Mouse (Mus musculus) cerebellum, postnatal 4 days (tissue): Measurements from ENCODE around the gene Gm20388.
A peak's percentile ranks its signal among the peaks of the same experiment; 100 is the strongest.

Experiments used
- DNase-seq, 2 experiments: peaks; one replicate each; pipeline ENCODE4 v3.0.0; 2022; ENCODE audit warnings: low spot score in 2 of 2, mixed read lengths in 1 of 2

Gene Gm20388

GRCm38 (mm10) chr8:120255406-120255987 is 344.9 kb downstream of the Gm20388 start:
- no peak for DNase-seq

GRCm38 (mm10) chr8:120256958-120257357 is 346.3 kb downstream of the Gm20388 start:
- DNase-seq: no peak

- no peak for DNase-seq
These were observed 348.6 kb downstream of the Gm20388 start for GRCm38 (mm10) chr8:120259206-120259605.

GRCm38 (mm10) chr8:120260677-120261076 is 350.0 kb downstream of the Gm20388 start:
- DNase-seq: no peak

GRCm38 (mm10) chr8:120261338-120262120 is 350.9 kb downstream of the Gm20388 start:
- DNase-seq: no peak

- DNase-seq: no peak
These were observed 353.2 kb downstream of the Gm20388 start for GRCm38 (mm10) chr8:120263879-120264278.

GRCm38 (mm10) chr8:120264388-120264943 is 353.8 kb downstream of the Gm20388 start:
- no peak for DNase-seq

GRCm38 (mm10) chr8:120264944-120265453 is 354.4 kb downstream of the Gm20388 start:
- peak in 1 of 2 experiments; percentile 78 for DNase-seq

- peak in 1 of 2 experiments; percentile 45 for DNase-seq
These were observed 354.8 kb downstream of the Gm20388 start for GRCm38 (mm10) chr8:120265471-120265870.

GRCm38 (mm10) chr8:120268541-120268980 is 357.9 kb downstream of the Gm20388 start:
- no peak for DNase-seq

GRCm38 (mm10) chr8:120270449-120270848 is 359.8 kb downstream of the Gm20388 start:
- DNase-seq: peak in 1 of 2 experiments; percentile 75

- no peak for DNase-seq
These were observed 362.8 kb downstream of the Gm20388 start for GRCm38 (mm10) chr8:120273430-120273829.

GRCm38 (mm10) chr8:120276051-120276890 is 365.6 kb downstream of the Gm20388 start:
- peak in 1 of 2 experiments; percentile 71 for DNase-seq

GRCm38 (mm10) chr8:120276891-120277426 is 366.3 kb downstream of the Gm20388 start:
- no peak for DNase-seq

- DNase-seq: no peak
These were observed 367.4 kb downstream of the Gm20388 start for GRCm38 (mm10) chr8:120278009-120278408.

GRCm38 (mm10) chr8:120279418-120279817 is 368.8 kb downstream of the Gm20388 start:
- DNase-seq: no peak

GRCm38 (mm10) chr8:120281487-120281886 is 370.8 kb downstream of the Gm20388 start:
- peak; percentile 83 to 91 for DNase-seq

GRCm38 (mm10) chr8:120282465-120282864 is 371.8 kb downstream of the Gm20388 start:
- DNase-seq: no peak

- no peak for DNase-seq
These were observed 373.6 kb downstream of the Gm20388 start for GRCm38 (mm10) chr8:120284265-120284664.

- no peak for DNase-seq
These were observed 374.4 kb downstream of the Gm20388 start for GRCm38 (mm10) chr8:120285033-120285432.

- DNase-seq: no peak
These were observed 375.2 kb downstream of the Gm20388 start for GRCm38 (mm10) chr8:120285878-120286277.
